In genomic region chr10:121297054-121297701, GRCm38 (mm10) we compare ENCODE assay signal across 8 mouse cellular contexts. TPM values are rescaled to one million over a fixed set of nuclear protein-coding genes. Genes with fewer than 3 reads are reported as not detected.
A peak's percentile ranks its signal among the peaks of the same experiment; 100 is the strongest.
DNase-seq lines count a peak whose midpoint lies in the region; ATAC-seq and TF ChIP-seq lines count a peak whose summit lies in the region.

No protein-coding gene starts in this region.

- H3K27ac ChIP-seq in heart, embryonic 13.5 days (replicated peaks) = no peak overlapping the region
- H3K27ac ChIP-seq in kidney, embryonic 14.5 days (ENCODE audit: low read depth, low read length) = no peak overlapping the region
- H3K27ac ChIP-seq in lung, embryonic 16.5 days (ENCODE audit: low read length) = peak overlapping the region; percentile 36; the same call in 1 of the 2 replicates
- H3K27ac ChIP-seq in olfactory bulb, adult 2 months (ENCODE audit: insufficient read depth, low read depth, low read length) = no peak overlapping the region

- 0 out of 2 replicates have a peak, but pooled peaks have one; percentile 19 for TF ChIP-seq CTCF in olfactory bulb, adult 2 months (IDR thresholded peaks at IDR 0.05; ENCODE audit: insufficient read depth, low read depth, low read length)

- H3K9ac ChIP-seq in heart, embryonic 13.5 days = peak overlapping the region; percentile 68
- H3K9ac ChIP-seq in kidney, embryonic 14.5 days (ENCODE audit: low read depth, low read length) = no peak overlapping the region; the same call in 1 of the 2 replicates
- H3K9ac ChIP-seq in lung, embryonic 16.5 days (ENCODE audit: low read length) = peak overlapping the region; percentile 52

- WGBS in heart, embryonic 13.5 days = 24% methylated on average over 25 of the region's 25 CpGs
- WGBS in kidney, embryonic 14.5 days = 14% methylated on average over 25 of the region's 25 CpGs
- WGBS in lung, embryonic 16.5 days = 16% methylated on average over 25 of the region's 25 CpGs
- WGBS in olfactory bulb, adult 2 months = 26% methylated on average over 25 of the region's 25 CpGs

- TF ChIP-seq POLR2A in olfactory bulb, adult 2 months (IDR thresholded peaks at IDR 0.05; ENCODE audit: insufficient read depth, low read depth, low read length) = no peak

- H3K4me1 ChIP-seq in heart, embryonic 13.5 days = peaks cover 10% of the 10 kb centered on the region
- H3K4me1 ChIP-seq in kidney, embryonic 14.5 days (ENCODE audit: control insufficient read depth, insufficient read depth, low read length) = no peaks in the 10 kb centered on the region
- peaks cover 10% of the 10 kb centered on the region for H3K4me1 ChIP-seq in lung, embryonic 16.5 days (replicated peaks; ENCODE audit: control insufficient read depth, insufficient read depth, low read length)
- H3K4me1 ChIP-seq in olfactory bulb, adult 2 months (ENCODE audit: control insufficient read depth, insufficient read depth, low read length) = peaks cover 14% of the 10 kb centered on the region

- DNase-seq in right cerebral cortex, adult 18-20 months = peak; percentile 62
- no peak for DNase-seq in right cerebral cortex, postnatal 36 days (ENCODE audit: low spot score in 2 of 2)
- peak; percentile 75 for DNase-seq in embryo, embryonic 10 days (ENCODE audit: low spot score)
- no peak for DNase-seq in layer of hippocampus, adult 8-10 months (ENCODE audit: low spot score in 2 of 2)

- H3K36me3 ChIP-seq in heart, embryonic 13.5 days = no peaks in the 10 kb centered on the region
- no peaks in the 10 kb centered on the region for H3K36me3 ChIP-seq in kidney, embryonic 14.5 days (ENCODE audit: control insufficient read depth, insufficient read depth, low read length)
- H3K36me3 ChIP-seq in lung, embryonic 16.5 days (ENCODE audit: control insufficient read depth, insufficient read depth, low read length) = no peaks in the 10 kb centered on the region

- peak overlapping the region; percentile 69 for H3K4me2 ChIP-seq in heart, embryonic 13.5 days
- H3K4me2 ChIP-seq in kidney, embryonic 14.5 days (replicated peaks; ENCODE audit: low read depth, low read length) = peak overlapping the region; percentile 38
- H3K4me2 ChIP-seq in lung, embryonic 16.5 days (ENCODE audit: low read depth, low read length) = peak overlapping the region; percentile 68

- peaks cover 7% of the 10 kb centered on the region; the same call in 1 of the 2 replicates for H3K27me3 ChIP-seq in heart, embryonic 13.5 days (replicated peaks)
- 0 out of 2 replicates have a peak, but pooled peaks cover 5% of the 10 kb centered on the region for H3K27me3 ChIP-seq in kidney, embryonic 14.5 days (ENCODE audit: control insufficient read depth, insufficient read depth, low read length)
- H3K27me3 ChIP-seq in lung, embryonic 16.5 days (ENCODE audit: control insufficient read depth, insufficient read depth, low read depth, low read length) = no peaks in the 10 kb centered on the region

- H3K9me3 ChIP-seq in heart, embryonic 13.5 days = no peaks in the 10 kb centered on the region
- H3K9me3 ChIP-seq in kidney, embryonic 14.5 days (ENCODE audit: control insufficient read depth, low read length) = no peaks in the 10 kb centered on the region
- no peaks in the 10 kb centered on the region for H3K9me3 ChIP-seq in lung, embryonic 16.5 days (ENCODE audit: control insufficient read depth, low read length)

- peak; percentile 57; the same call in 1 of the 2 replicates for ATAC-seq in heart, embryonic 13.5 days (ENCODE audit: extremely low read depth, insufficient number of reproducible peaks, low FRiP score, low TSS enrichment)
- ATAC-seq in kidney, embryonic 14.5 days (ENCODE audit: low FRiP score, low TSS enrichment) = peak; percentile 75; the same call in 1 of the 2 replicates
- ATAC-seq in lung, embryonic 16.5 days (ENCODE audit: low read depth) = peak; percentile 87

- peak overlapping the region; percentile 38 for H3K4me3 ChIP-seq in heart, embryonic 13.5 days
- H3K4me3 ChIP-seq in kidney, embryonic 14.5 days (ENCODE audit: low read length) = peak overlapping the region; percentile 19; the same call in 1 of the 2 replicates
- H3K4me3 ChIP-seq in lung, embryonic 16.5 days (ENCODE audit: low read length) = peak overlapping the region; percentile 36
- peak overlapping the region; percentile 31 for H3K4me3 ChIP-seq in olfactory bulb, adult 2 months (ENCODE audit: insufficient read depth, low read depth, low read length)

RNA-seq across cellular contexts. Expression of gene Tbc1d30, which starts 53.9 kb away (rescaled TPM):
- 1.2 and 1.7 TPM in 2 replicates for polyA plus RNA-seq in heart, embryonic 13.5 days (2015; fragmentation: Nextera tagmentation; extraction: Ambion mirVana)
- polyA plus RNA-seq in kidney, embryonic 14.5 days (2014; fragmentation: Nextera tagmentation; extraction: Ambion mirVana) = 0.60 and 0.76 TPM in 2 replicates
- 2.8 and 3.0 TPM in 2 replicates for polyA plus RNA-seq in lung, embryonic 16.5 days (2015; fragmentation: Nextera tagmentation; extraction: Ambion mirVana)
- polyA plus RNA-seq in olfactory bulb, adult 2 months (2012; ENCODE audit: insufficient read depth, insufficient read length, low replicate concordance, missing spikeins) = not detected in 2 replicates
- total RNA-seq in layer of hippocampus, adult 8-10 months (2022) = 10 to 100 TPM; 38.6 to 44.0 (median 40.6) TPM

Comparison
In these comparisons a context has a peak if more than half of its experiments do, and no peak if none do; other contexts are left out.
1. DNase-seq: peak in right cerebral cortex, adult 18-20 months (single experiment) and embryo, embryonic 10 days (single experiment); none in right cerebral cortex, postnatal 36 days (0 of 2) and layer of hippocampus, adult 8-10 months (0 of 2).
2. Peak in every context shown above with its lines, with median percentiles within 50 percentile points of each other: ATAC-seq, H3K4me2 ChIP-seq and H3K4me3 ChIP-seq.